Mouse (Mus musculus) spleen, postnatal 0 days (tissue): ENCODE data around the gene Atxn1. TPM values are rescaled to one million over a fixed set of nuclear protein-coding genes. Genes with fewer than 3 reads are reported as not detected.

Experiments
- polyA plus RNA-seq: library from polyadenylated mRNA; unstranded; fragments of >200 nt; fragmentation: Nextera tagmentation; extraction: Ambion mirVana; gene quantifications from 2 replicates; pipeline ENCODE4 v1.2.1, GENCODE M21; 2015

Gene Atxn1
- 3.9 and 5.2 TPM in 2 replicates for polyA plus RNA-seq

GRCm38 (mm10) chr13:45964853-45965593 lies at the start of gene Atxn1:
Atxn1 (minus strand) TSS chr13:45965008.

GRCm38 (mm10) chr13:45507274-45508229 lies 457.3 kb downstream of the Atxn1 start, which contains the start of gene Gmpr:
Gmpr (plus strand) TSS chr13:45507444.

